Mouse (Mus musculus): ENCODE data around the gene F3. TPM values are rescaled to one million over a fixed set of nuclear protein-coding genes. Genes with fewer than 3 reads are reported as not detected.

Gene F3
- polyA plus RNA-seq, 1 experiment from 2014 or later: 25.7 TPM

DNA sequence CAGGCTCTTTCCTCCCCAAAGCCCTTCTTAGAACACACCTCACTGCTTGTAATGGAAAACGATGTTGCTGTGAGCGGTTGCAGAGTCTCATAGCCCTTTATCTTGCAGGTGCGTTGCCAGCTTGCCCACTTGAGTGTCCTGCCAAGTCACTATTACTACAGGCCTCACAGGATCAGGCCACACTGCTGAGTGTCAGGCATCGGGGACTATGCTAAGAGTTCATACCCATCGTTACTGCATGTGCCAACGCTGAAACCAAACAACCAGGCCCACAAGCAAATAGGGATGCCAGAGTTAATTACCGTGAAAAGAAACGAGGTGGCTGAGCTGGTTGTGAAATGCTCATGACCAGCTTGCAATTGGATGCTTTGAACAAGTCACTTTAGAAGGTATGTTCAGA lies 9.5 kb upstream of the F3 start:
- 73% methylated on average over 8 of the region's 8 CpGs for WGBS
- Histone ChIP-seq H3K27ac (replicated peaks; ENCODE audit: low read depth, low read length) (no peak overlapping the region), H3K27me3 (replicated peaks; ENCODE audit: control insufficient read depth, insufficient read depth, low read length) (no peaks in the 10 kb centered on the region), H3K4me3 (ENCODE audit: low read depth, low read length) (no peak overlapping the region), H3K36me3 (ENCODE audit: control insufficient read depth, insufficient read depth, low read length) (no peaks in the 10 kb centered on the region), H3K9me3 (ENCODE audit: control insufficient read depth, low read length) (no peaks in the 10 kb centered on the region), H3K9ac (ENCODE audit: low read depth, low read length) (no peak overlapping the region), H3K4me1 (ENCODE audit: control insufficient read depth, insufficient read depth, low read length) (0 out of 2 replicates have a peak, but pooled peaks cover 3% of the 10 kb centered on the region), H3K4me2 (ENCODE audit: low read depth, low read length) (no peak overlapping the region)
- DNase-seq (ENCODE audit: low spot score) (no peak), ATAC-seq (ENCODE audit: low read depth) (no peak)

DNA sequence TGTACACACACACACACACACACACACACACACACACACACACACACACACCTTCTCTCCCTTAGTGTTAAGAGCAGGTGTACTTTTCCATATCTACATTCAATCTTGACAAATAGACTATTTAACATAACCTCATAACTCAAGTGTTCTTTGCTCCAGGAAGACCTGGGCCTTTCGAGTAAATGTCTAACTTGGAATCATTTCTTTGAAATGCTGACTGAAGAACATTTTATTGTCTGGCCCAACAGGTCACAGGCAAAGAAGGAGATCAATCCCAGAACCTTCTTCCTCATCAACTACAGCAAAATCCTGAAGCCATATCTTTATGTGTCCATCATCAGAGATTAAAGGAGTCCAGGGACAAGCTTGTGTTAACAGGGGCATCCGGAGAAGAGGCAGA lies 8.9 kb upstream of the F3 start:
- Histone ChIP-seq H3K9me3 (ENCODE audit: control insufficient read depth, low read length) (no peaks in the 10 kb centered on the region), H3K36me3 (ENCODE audit: control insufficient read depth, insufficient read depth, low read length) (no peaks in the 10 kb centered on the region), H3K4me2 (ENCODE audit: low read depth, low read length) (no peak overlapping the region), H3K27ac (replicated peaks; ENCODE audit: low read depth, low read length) (no peak overlapping the region), H3K4me3 (ENCODE audit: low read depth, low read length) (no peak overlapping the region), H3K4me1 (ENCODE audit: control insufficient read depth, insufficient read depth, low read length) (0 out of 2 replicates have a peak, but pooled peaks cover 3% of the 10 kb centered on the region), H3K9ac (ENCODE audit: low read depth, low read length) (no peak overlapping the region), H3K27me3 (replicated peaks; ENCODE audit: control insufficient read depth, insufficient read depth, low read length) (no peaks in the 10 kb centered on the region)
- ATAC-seq (ENCODE audit: low read depth) (no peak), DNase-seq (ENCODE audit: low spot score) (no peak)
- WGBS: 79% methylated on average over 2 of the region's 2 CpGs

DNA sequence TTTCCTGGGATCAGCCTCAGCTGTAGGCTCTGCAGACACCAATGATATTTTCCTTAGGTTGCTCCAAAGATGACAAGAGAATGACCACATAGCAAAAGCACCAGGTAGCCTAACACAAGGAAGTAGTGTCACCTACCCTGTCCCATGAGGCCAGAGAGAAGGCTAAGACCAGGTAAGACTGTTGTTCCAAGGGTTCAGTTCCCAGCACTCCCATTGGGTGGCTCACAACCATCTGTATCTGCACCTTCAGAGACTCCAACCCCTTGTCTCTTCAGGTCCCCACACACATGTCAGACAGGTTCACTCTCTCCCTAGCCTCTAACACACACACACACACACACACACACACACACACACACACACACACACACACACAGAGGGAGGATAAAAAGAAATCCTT lies 8.0 kb upstream of the F3 start:
- ATAC-seq (ENCODE audit: low read depth) (no peak), DNase-seq (ENCODE audit: low spot score) (no peak)
- Histone ChIP-seq H3K36me3 (ENCODE audit: control insufficient read depth, insufficient read depth, low read length) (no peaks in the 10 kb centered on the region), H3K27me3 (replicated peaks; ENCODE audit: control insufficient read depth, insufficient read depth, low read length) (no peaks in the 10 kb centered on the region), H3K9me3 (ENCODE audit: control insufficient read depth, low read length) (no peaks in the 10 kb centered on the region), H3K4me2 (ENCODE audit: low read depth, low read length) (no peak overlapping the region), H3K9ac (ENCODE audit: low read depth, low read length) (no peak overlapping the region), H3K4me1 (ENCODE audit: control insufficient read depth, insufficient read depth, low read length) (0 out of 2 replicates have a peak, but pooled peaks cover 3% of the 10 kb centered on the region), H3K4me3 (ENCODE audit: low read depth, low read length) (no peak overlapping the region), H3K27ac (replicated peaks; ENCODE audit: low read depth, low read length) (no peak overlapping the region)

DNA sequence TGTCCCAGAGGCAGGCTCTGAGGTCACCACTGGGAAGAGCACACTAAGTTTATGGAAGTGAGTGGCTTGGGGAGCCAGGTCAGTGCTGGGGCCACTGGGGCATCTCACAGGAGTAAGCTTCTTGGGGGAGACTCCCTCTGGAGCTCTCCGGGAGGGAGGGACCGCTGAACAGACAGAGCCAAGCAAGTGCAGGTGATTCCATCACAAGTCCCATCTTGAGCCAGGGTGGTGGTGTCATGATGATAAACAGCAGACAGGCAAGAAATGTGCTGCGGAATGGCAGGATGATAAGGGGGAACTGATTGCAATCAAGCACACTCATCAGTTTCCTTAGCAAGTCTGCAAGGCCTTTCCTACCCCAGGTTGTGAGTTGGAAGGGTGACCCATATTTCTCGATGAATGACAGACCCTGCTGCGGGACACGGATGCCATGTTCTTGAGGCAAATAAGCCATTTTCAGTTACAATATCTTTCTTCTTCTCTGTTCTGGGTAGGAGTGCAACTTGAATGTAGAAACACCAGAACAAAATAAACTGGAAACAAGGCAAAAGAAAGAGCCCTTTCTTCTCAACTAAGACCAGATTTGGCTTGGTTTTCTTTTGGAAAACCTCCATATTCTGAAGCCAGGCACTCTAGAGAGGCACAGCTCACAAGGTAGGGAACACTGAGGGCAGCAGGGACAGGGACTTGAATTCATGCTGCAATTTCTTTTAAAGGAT lies 7.4 kb upstream of the F3 start:
- no peak overlapping the region for H3K4me3 ChIP-seq (ENCODE audit: low read depth, low read length)
- H3K36me3 ChIP-seq (ENCODE audit: control insufficient read depth, insufficient read depth, low read length): no peaks in the 10 kb centered on the region
- H3K27me3 ChIP-seq (replicated peaks; ENCODE audit: control insufficient read depth, insufficient read depth, low read length): no peaks in the 10 kb centered on the region
- H3K4me2 ChIP-seq (ENCODE audit: low read depth, low read length): no peak overlapping the region
- DNase-seq (ENCODE audit: low spot score): no peak
- H3K9ac ChIP-seq (ENCODE audit: low read depth, low read length): no peak overlapping the region
- no peak overlapping the region for H3K27ac ChIP-seq (replicated peaks; ENCODE audit: low read depth, low read length)
- no peaks in the 10 kb centered on the region for H3K9me3 ChIP-seq (ENCODE audit: control insufficient read depth, low read length)
- WGBS: 76% methylated on average over 6 of the region's 6 CpGs
- H3K4me1 ChIP-seq (ENCODE audit: control insufficient read depth, insufficient read depth, low read length): 0 out of 2 replicates have a peak, but pooled peaks cover 3% of the 10 kb centered on the region
- no peak for ATAC-seq (ENCODE audit: low read depth)

DNA sequence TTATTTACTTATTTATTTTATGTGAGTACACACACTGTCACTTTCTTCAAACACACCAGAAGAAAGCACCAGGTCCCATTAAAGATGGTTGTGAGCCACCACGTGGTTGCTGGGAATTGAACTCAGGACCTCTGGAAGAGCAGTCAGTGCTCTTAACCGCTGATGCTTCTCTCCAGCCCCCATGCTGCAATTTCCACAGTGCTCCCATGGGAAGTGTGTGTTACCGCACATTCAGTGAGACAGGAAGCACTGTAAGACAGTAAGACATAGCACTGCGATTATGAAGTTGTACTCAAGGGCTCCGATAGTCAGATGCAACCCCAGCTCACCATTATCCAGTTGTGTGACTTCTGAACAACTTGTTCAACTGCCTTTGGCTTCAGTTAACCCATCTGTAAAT lies 6.9 kb upstream of the F3 start:
- 73% methylated on average over 5 of the region's 5 CpGs for WGBS
- Histone ChIP-seq H3K36me3 (ENCODE audit: control insufficient read depth, insufficient read depth, low read length) (no peaks in the 10 kb centered on the region), H3K4me2 (ENCODE audit: low read depth, low read length) (no peak overlapping the region), H3K4me1 (ENCODE audit: control insufficient read depth, insufficient read depth, low read length) (0 out of 2 replicates have a peak, but pooled peaks cover 6% of the 10 kb centered on the region), H3K27me3 (replicated peaks; ENCODE audit: control insufficient read depth, insufficient read depth, low read length) (no peaks in the 10 kb centered on the region), H3K27ac (replicated peaks; ENCODE audit: low read depth, low read length) (no peak overlapping the region), H3K4me3 (ENCODE audit: low read depth, low read length) (no peak overlapping the region), H3K9ac (ENCODE audit: low read depth, low read length) (no peak overlapping the region), H3K9me3 (ENCODE audit: control insufficient read depth, low read length) (no peaks in the 10 kb centered on the region)
- ATAC-seq (ENCODE audit: low read depth) (no peak), DNase-seq (ENCODE audit: low spot score) (no peak)

DNA sequence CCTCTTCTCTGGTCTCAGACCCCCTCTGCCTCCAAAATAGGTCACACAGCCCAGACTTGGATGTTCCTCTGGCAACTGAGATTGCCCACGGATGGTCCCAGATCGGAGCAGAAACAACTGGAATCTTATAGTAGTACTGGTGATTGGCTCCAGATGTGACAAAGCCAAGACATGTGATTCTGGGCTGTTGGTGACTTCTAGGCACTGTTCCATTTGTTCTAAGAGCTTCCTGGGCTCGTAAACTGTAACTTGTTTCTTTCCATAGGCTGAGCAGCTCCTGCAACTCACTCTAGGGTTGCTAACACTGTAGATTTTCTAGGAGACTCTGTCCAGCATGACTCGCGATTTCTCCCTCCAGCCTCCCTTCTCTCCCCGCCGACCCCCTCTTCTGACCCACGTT lies 4.7 kb upstream of the F3 start:
- H3K36me3 ChIP-seq (ENCODE audit: control insufficient read depth, insufficient read depth, low read length): no peaks in the 10 kb centered on the region
- H3K4me3 ChIP-seq (ENCODE audit: low read depth, low read length): no peak overlapping the region
- no peak overlapping the region for H3K4me2 ChIP-seq (ENCODE audit: low read depth, low read length)
- no peaks in the 10 kb centered on the region for H3K9me3 ChIP-seq (ENCODE audit: control insufficient read depth, low read length)
- no peak overlapping the region for H3K9ac ChIP-seq (ENCODE audit: low read depth, low read length)
- peaks cover 9% of the 10 kb centered on the region; the same call in 1 of the 2 replicates for H3K4me1 ChIP-seq (ENCODE audit: control insufficient read depth, insufficient read depth, low read length)
- DNase-seq (ENCODE audit: low spot score): peak; percentile 43
- peaks cover 9% of the 10 kb centered on the region; the same call in 1 of the 2 replicates for H3K27me3 ChIP-seq (replicated peaks; ENCODE audit: control insufficient read depth, insufficient read depth, low read length)
- no peak for ATAC-seq (ENCODE audit: low read depth)
- 62% methylated on average over 8 of the region's 8 CpGs for WGBS
- no peak overlapping the region for H3K27ac ChIP-seq (replicated peaks; ENCODE audit: low read depth, low read length)

DNA sequence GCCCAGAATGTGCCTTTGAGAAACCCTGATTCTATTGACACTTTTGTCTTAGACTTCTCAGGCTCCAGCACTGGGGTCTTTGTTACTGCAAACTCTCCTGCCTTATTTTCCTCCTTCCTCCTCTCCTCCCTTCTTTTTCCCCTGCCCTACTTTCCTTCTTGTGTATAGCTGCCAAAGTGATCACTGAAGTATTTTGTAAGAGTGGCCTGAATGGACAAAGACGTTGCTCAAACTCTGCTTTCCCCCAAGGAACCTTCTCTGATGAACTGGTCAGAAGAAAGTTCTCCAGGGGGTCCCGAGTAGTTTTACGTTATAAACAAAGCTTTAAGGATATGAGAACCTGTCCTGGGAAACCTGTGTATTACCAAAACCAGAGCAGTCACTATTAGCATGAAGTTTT lies 3.6 kb upstream of the F3 start:
- no peak overlapping the region for H3K9ac ChIP-seq (ENCODE audit: low read depth, low read length)
- H3K4me3 ChIP-seq (ENCODE audit: low read depth, low read length): no peak overlapping the region
- H3K9me3 ChIP-seq (ENCODE audit: control insufficient read depth, low read length): no peaks in the 10 kb centered on the region
- DNase-seq (ENCODE audit: low spot score): no peak
- no peak for ATAC-seq (ENCODE audit: low read depth)
- no peak overlapping the region for H3K27ac ChIP-seq (replicated peaks; ENCODE audit: low read depth, low read length)
- 82% methylated on average over 3 of the region's 3 CpGs for WGBS
- H3K36me3 ChIP-seq (ENCODE audit: control insufficient read depth, insufficient read depth, low read length): no peaks in the 10 kb centered on the region
- H3K4me1 ChIP-seq (ENCODE audit: control insufficient read depth, insufficient read depth, low read length): peaks cover 9% of the 10 kb centered on the region; the same call in 1 of the 2 replicates
- peaks cover 9% of the 10 kb centered on the region; the same call in 1 of the 2 replicates for H3K27me3 ChIP-seq (replicated peaks; ENCODE audit: control insufficient read depth, insufficient read depth, low read length)
- no peak overlapping the region for H3K4me2 ChIP-seq (ENCODE audit: low read depth, low read length)

DNA sequence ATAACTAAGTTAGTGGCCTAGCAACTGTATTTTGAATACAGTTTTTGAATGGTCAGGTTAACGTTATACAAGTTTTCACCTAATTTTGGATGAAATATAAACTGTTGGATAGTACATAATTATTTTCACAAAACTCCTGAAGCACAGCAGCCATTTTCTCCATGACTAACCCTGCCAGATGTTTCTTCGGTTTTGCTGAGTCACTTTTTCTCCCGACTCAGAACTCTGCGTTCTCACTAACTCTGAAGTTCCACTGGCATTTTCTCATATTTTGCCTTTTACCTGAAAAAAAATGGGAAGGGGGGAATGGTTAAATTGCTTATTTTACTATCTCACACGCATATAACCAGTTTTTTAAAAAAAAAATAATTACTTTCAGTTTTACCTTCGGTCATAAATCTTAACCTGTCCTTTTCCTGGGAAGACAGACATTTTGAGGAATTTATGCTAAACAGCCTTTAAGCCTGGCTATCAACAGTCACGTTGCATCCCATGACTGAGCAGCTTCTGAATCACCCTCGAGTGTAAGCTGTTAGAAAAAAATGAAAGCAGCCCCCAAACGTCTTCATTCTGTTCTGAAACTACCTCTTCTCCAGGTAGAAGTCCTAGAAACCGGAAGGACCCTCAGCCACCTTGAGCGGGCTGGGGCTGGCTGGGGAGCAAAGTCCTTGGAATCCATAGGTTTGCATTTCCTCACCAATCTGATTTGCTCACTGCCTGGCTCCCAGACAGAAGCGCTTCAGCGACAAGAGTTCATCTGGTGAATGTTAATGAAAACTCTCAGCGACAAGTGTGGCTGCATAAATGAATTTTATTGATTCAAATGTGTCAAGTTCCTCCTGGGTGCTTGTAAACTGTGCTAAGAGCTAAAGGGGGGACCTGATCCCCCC lies 2.3 kb upstream of the F3 start:
- Histone ChIP-seq H3K27me3 (replicated peaks; ENCODE audit: control insufficient read depth, insufficient read depth, low read length) (peaks cover 9% of the 10 kb centered on the region; the same call in 1 of the 2 replicates), H3K4me3 (ENCODE audit: low read depth, low read length) (no peak overlapping the region), H3K4me1 (ENCODE audit: control insufficient read depth, insufficient read depth, low read length) (peaks cover 9% of the 10 kb centered on the region; the same call in 1 of the 2 replicates), H3K27ac (replicated peaks; ENCODE audit: low read depth, low read length) (no peak overlapping the region), H3K36me3 (ENCODE audit: control insufficient read depth, insufficient read depth, low read length) (no peaks in the 10 kb centered on the region), H3K4me2 (ENCODE audit: low read depth, low read length) (no peak overlapping the region; the same call in 1 of the 2 replicates), H3K9me3 (ENCODE audit: control insufficient read depth, low read length) (no peaks in the 10 kb centered on the region), H3K9ac (ENCODE audit: low read depth, low read length) (no peak overlapping the region)
- no peak for DNase-seq (ENCODE audit: low spot score)
- 41% methylated on average over 14 of the region's 14 CpGs for WGBS
- ATAC-seq (ENCODE audit: low read depth): no peak

All from embryonic facial prominence, embryonic 14.5 days (tissue).